Mouse (Mus musculus) megakaryocyte-erythroid progenitor cell, adult 5 weeks (primary cell): ENCODE measurements around the gene Olfr791. TPM values are rescaled to one million over a fixed set of nuclear protein-coding genes. Genes with fewer than 3 reads are reported as not detected.

Source experiments
- polyA plus RNA-seq: library from polyadenylated mRNA; stranded (reverse); fragments of >175 nt; gene quantifications from 2 replicates; pipeline ENCODE4 v1.2.3, GENCODE M21; 2012

Olfr791 gene
- not detected in 2 replicates for polyA plus RNA-seq

GRCm38 (mm10) chr10:129521492-129521891 is at the start of gene Olfr791:
Olfr791 (plus strand) TSS chr10:129521792.

DNA sequence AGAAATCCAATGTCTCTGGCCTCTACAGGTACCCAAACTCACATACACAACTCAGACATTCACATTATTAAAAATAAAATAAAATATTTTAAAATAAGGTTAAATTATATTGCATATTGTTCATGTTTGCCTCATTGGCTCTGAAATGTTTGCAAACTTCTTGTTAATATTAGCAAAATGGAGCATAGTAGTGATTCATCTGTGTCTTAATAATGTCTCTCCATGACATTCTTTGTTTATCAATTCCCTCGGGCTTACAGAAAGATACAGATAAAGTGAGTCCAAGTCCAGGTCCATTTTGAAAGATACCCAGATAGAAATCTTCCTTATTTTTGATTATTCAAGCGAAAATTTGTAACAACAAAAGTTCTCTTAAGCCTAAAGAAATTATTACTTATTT is 37.1 kb upstream of the Olfr791 start, which contains the start of gene Olfr789:
Olfr789 (plus strand) TSS at position 301 of the 400 bp plus-strand sequence.

GRCm38 (mm10) chr10:129498192-129498591 is 23.4 kb upstream of the Olfr791 start, which contains the start of gene Olfr790:
Olfr790 (plus strand) TSS chr10:129498492.

DNA sequence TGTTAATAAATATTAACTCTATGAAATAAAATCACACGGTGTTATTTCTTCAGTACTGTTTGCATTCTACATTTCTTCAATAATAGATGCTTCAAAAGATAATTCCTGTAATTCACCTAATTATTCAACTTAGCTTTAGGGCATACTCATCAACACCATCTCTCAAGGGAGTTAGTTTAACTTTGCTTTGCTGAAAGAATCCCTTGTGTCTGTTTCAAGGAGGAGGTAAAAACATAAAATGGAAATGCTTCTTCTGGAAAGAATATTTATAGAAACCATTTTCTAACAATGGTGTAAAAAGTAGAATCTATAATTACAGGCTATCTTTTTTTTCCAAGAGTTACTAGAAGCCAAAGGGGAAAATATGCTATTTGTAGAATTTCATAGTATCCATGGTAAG is 17.3 kb downstream of the Olfr791 start, which contains the start of gene Olfr792:
Olfr792 (plus strand) TSS at position 301 of the 400 bp plus-strand sequence.

DNA sequence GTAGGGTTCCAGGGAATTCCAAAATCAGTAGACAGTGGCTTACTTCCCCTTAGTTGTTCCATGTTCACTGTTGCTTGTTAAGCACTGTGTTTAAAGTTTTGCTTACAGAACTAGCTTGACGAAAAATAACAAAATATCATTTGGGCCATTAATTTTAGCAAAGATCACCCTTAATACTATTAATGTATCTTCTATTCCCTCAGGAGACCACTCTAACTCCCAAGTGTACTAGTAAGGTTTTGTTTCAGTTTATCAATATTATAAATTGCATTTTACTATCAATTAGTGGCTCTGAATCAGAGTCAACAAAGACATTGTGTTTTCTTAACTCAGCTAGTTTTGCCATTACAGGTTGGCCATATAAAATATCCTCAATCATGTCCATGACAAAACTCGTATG is 45.8 kb downstream of the Olfr791 start, which contains the start of gene Olfr794:
Olfr794 (plus strand) TSS at position 301 of the 400 bp plus-strand sequence.

Other genes starting within 250 kb of the Olfr791 start
- gene Olfr780, start 203.7 kb upstream of the Olfr791 start, polyA plus RNA-seq, result not detected in 2 replicates
- not detected in 2 replicates for gene Olfr781, start 192.9 kb upstream of the Olfr791 start, polyA plus RNA-seq
- 0.04 TPM in 1 of 2 replicates, not detected in the other for gene Olfr782, start 172.9 kb upstream of the Olfr791 start, polyA plus RNA-seq
- gene Olfr784, start 137.7 kb upstream of the Olfr791 start, polyA plus RNA-seq, result not detected in 2 replicates
- not detected in 2 replicates for gene Olfr785, start 116.4 kb upstream of the Olfr791 start, polyA plus RNA-seq
- gene Olfr786, start 94.5 kb upstream of the Olfr791 start, polyA plus RNA-seq, result not detected in 2 replicates
- not detected in 2 replicates for gene Olfr787, start 59.9 kb upstream of the Olfr791 start, polyA plus RNA-seq
- not detected in 2 replicates for gene Olfr788, start 50.8 kb upstream of the Olfr791 start, polyA plus RNA-seq
- gene Olfr789, start 37.0 kb upstream of the Olfr791 start, polyA plus RNA-seq, result not detected in 2 replicates
- not detected in 2 replicates for gene Olfr790, start 23.3 kb upstream of the Olfr791 start, polyA plus RNA-seq
- gene Olfr792, start 17.4 kb downstream of the Olfr791 start, polyA plus RNA-seq, result not detected in 2 replicates
- not detected in 2 replicates for gene Olfr794, start 45.9 kb downstream of the Olfr791 start, polyA plus RNA-seq
- gene Olfr796, start 90.8 kb downstream of the Olfr791 start, polyA plus RNA-seq, result not detected in 2 replicates
- gene Olfr798, start 106.1 kb downstream of the Olfr791 start, polyA plus RNA-seq, result not detected in 2 replicates
- gene Olfr799, start 115.7 kb downstream of the Olfr791 start, polyA plus RNA-seq, result not detected in 2 replicates
- gene Olfr800, start 135.9 kb downstream of the Olfr791 start, polyA plus RNA-seq, result not detected in 2 replicates
- not detected in 2 replicates for gene Olfr801, start 152.1 kb downstream of the Olfr791 start, polyA plus RNA-seq
- not detected in 2 replicates for gene Olfr802, start 166.4 kb downstream of the Olfr791 start, polyA plus RNA-seq
- not detected in 2 replicates for gene Olfr803, start 172.5 kb downstream of the Olfr791 start, polyA plus RNA-seq
- gene Olfr804, start 181.4 kb downstream of the Olfr791 start, polyA plus RNA-seq, result not detected in 2 replicates
- gene Olfr805, start 207.6 kb downstream of the Olfr791 start, polyA plus RNA-seq, result not detected in 2 replicates
- gene Olfr806, start 220.1 kb downstream of the Olfr791 start, polyA plus RNA-seq, result not detected in 2 replicates
- gene Olfr807, start 236.0 kb downstream of the Olfr791 start, polyA plus RNA-seq, result not detected in 2 replicates
- 0.02 TPM in 1 of 2 replicates, not detected in the other for gene Olfr808, start 243.7 kb downstream of the Olfr791 start, polyA plus RNA-seq